Mouse (Mus musculus): ENCODE data around the gene Gm9195. TPM values are rescaled to one million over a fixed set of nuclear protein-coding genes. Genes with fewer than 3 reads are reported as not detected.

Gene Gm9195
- polyA plus RNA-seq, 1 experiment from 2014 or later: not detected

GRCm38 (mm10) chr14:72458930-72459329, 32.7 kb downstream of the Gm9195 start:
- H3K9me3 ChIP-seq (ENCODE audit: control insufficient read depth, low read length): no peaks in the 10 kb centered on the region
- no peaks in the 10 kb centered on the region for H3K36me3 ChIP-seq (replicated peaks; ENCODE audit: control insufficient read depth, insufficient read depth)
- no peak overlapping the region for H3K4me3 ChIP-seq (replicated peaks; ENCODE audit: low read length)
- 96% methylated on average over 1 of the region's 1 CpGs for WGBS
- H3K27ac ChIP-seq: no peak overlapping the region
- ATAC-seq (ENCODE audit: low FRiP score) (no peak), DNase-seq (ENCODE audit: low spot score) (no peak)
- H3K4me1 ChIP-seq (replicated peaks; ENCODE audit: control insufficient read depth, insufficient read depth, low read length): no peaks in the 10 kb centered on the region
- H3K4me2 ChIP-seq (replicated peaks): no peak overlapping the region
- H3K27me3 ChIP-seq (ENCODE audit: control insufficient read depth, insufficient read depth, low read length): no peaks in the 10 kb centered on the region
- no peak overlapping the region for H3K9ac ChIP-seq

GRCm38 (mm10) chr14:72447141-72448091, 44.2 kb downstream of the Gm9195 start:
- Histone ChIP-seq H3K9ac (no peak overlapping the region), H3K4me3 (replicated peaks; ENCODE audit: low read length) (no peak overlapping the region), H3K27ac (no peak overlapping the region), H3K36me3 (replicated peaks; ENCODE audit: control insufficient read depth, insufficient read depth) (no peaks in the 10 kb centered on the region), H3K9me3 (ENCODE audit: control insufficient read depth, low read length) (no peaks in the 10 kb centered on the region), H3K4me2 (replicated peaks) (no peak overlapping the region), H3K27me3 (ENCODE audit: control insufficient read depth, insufficient read depth, low read length) (no peaks in the 10 kb centered on the region), H3K4me1 (replicated peaks; ENCODE audit: control insufficient read depth, insufficient read depth, low read length) (no peaks in the 10 kb centered on the region)
- ATAC-seq (ENCODE audit: low FRiP score): no peak
- DNase-seq (ENCODE audit: low spot score): peak; percentile 36
- WGBS: 69% methylated on average over 9 of the region's 9 CpGs

- 87% methylated on average over 11 of the region's 11 CpGs for WGBS
- no peak for ATAC-seq (ENCODE audit: low FRiP score)
- H3K9me3 ChIP-seq (ENCODE audit: control insufficient read depth, low read length): no peaks in the 10 kb centered on the region
- H3K4me2 ChIP-seq (replicated peaks): no peak overlapping the region
- no peak overlapping the region for H3K27ac ChIP-seq
- no peaks in the 10 kb centered on the region for H3K36me3 ChIP-seq (replicated peaks; ENCODE audit: control insufficient read depth, insufficient read depth)
- no peak overlapping the region for H3K9ac ChIP-seq
- DNase-seq (ENCODE audit: low spot score): no peak
- no peaks in the 10 kb centered on the region for H3K27me3 ChIP-seq (ENCODE audit: control insufficient read depth, insufficient read depth, low read length)
- no peak overlapping the region for H3K4me3 ChIP-seq (replicated peaks; ENCODE audit: low read length)
- H3K4me1 ChIP-seq (replicated peaks; ENCODE audit: control insufficient read depth, insufficient read depth, low read length): no peaks in the 10 kb centered on the region
Observed at GRCm38 (mm10) chr14:72442936-72443335, 48.7 kb downstream of the Gm9195 start.

- ATAC-seq (ENCODE audit: low FRiP score) (no peak), DNase-seq (ENCODE audit: low spot score) (no peak)
- WGBS: 90% methylated on average over 7 of the region's 7 CpGs
- Histone ChIP-seq H3K9me3 (ENCODE audit: control insufficient read depth, low read length) (no peaks in the 10 kb centered on the region), H3K27ac (no peak overlapping the region), H3K4me2 (replicated peaks) (no peak overlapping the region), H3K4me1 (replicated peaks; ENCODE audit: control insufficient read depth, insufficient read depth, low read length) (no peaks in the 10 kb centered on the region), H3K27me3 (ENCODE audit: control insufficient read depth, insufficient read depth, low read length) (no peaks in the 10 kb centered on the region), H3K4me3 (replicated peaks; ENCODE audit: low read length) (no peak overlapping the region), H3K36me3 (replicated peaks; ENCODE audit: control insufficient read depth, insufficient read depth) (no peaks in the 10 kb centered on the region), H3K9ac (no peak overlapping the region)
Observed at GRCm38 (mm10) chr14:72440929-72441328, 50.7 kb downstream of the Gm9195 start.

- H3K27ac ChIP-seq: no peak overlapping the region
- 88% methylated on average over 6 of the region's 6 CpGs for WGBS
- no peak overlapping the region for H3K9ac ChIP-seq
- H3K36me3 ChIP-seq (replicated peaks; ENCODE audit: control insufficient read depth, insufficient read depth): no peaks in the 10 kb centered on the region
- DNase-seq (ENCODE audit: low spot score) (no peak), ATAC-seq (ENCODE audit: low FRiP score) (no peak)
- no peaks in the 10 kb centered on the region for H3K4me1 ChIP-seq (replicated peaks; ENCODE audit: control insufficient read depth, insufficient read depth, low read length)
- H3K4me3 ChIP-seq (replicated peaks; ENCODE audit: low read length): no peak overlapping the region
- no peak overlapping the region for H3K4me2 ChIP-seq (replicated peaks)
- no peaks in the 10 kb centered on the region for H3K9me3 ChIP-seq (ENCODE audit: control insufficient read depth, low read length)
- no peaks in the 10 kb centered on the region for H3K27me3 ChIP-seq (ENCODE audit: control insufficient read depth, insufficient read depth, low read length)
Observed at GRCm38 (mm10) chr14:72440436-72440835, 51.2 kb downstream of the Gm9195 start.

- DNase-seq (ENCODE audit: low spot score) (no peak), ATAC-seq (ENCODE audit: low FRiP score) (no peak)
- Histone ChIP-seq H3K4me2 (replicated peaks) (no peak overlapping the region), H3K9me3 (ENCODE audit: control insufficient read depth, low read length) (no peaks in the 10 kb centered on the region), H3K27me3 (ENCODE audit: control insufficient read depth, insufficient read depth, low read length) (no peaks in the 10 kb centered on the region), H3K4me1 (replicated peaks; ENCODE audit: control insufficient read depth, insufficient read depth, low read length) (no peaks in the 10 kb centered on the region), H3K27ac (no peak overlapping the region), H3K4me3 (replicated peaks; ENCODE audit: low read length) (no peak overlapping the region), H3K9ac (no peak overlapping the region), H3K36me3 (replicated peaks; ENCODE audit: control insufficient read depth, insufficient read depth) (no peaks in the 10 kb centered on the region)
- 88% methylated on average over 1 of the region's 1 CpGs for WGBS
Observed at GRCm38 (mm10) chr14:72438976-72439375, 52.7 kb downstream of the Gm9195 start.

GRCm38 (mm10) chr14:72389696-72390095, 101.9 kb downstream of the Gm9195 start:
- DNase-seq (ENCODE audit: low spot score) (no peak), ATAC-seq (ENCODE audit: low FRiP score) (peak; percentile 53; the same call in 1 of the 2 replicates)
- Histone ChIP-seq H3K9ac (no peak overlapping the region), H3K27ac (no peak overlapping the region), H3K4me1 (replicated peaks; ENCODE audit: control insufficient read depth, insufficient read depth, low read length) (no peaks in the 10 kb centered on the region), H3K27me3 (ENCODE audit: control insufficient read depth, insufficient read depth, low read length) (no peaks in the 10 kb centered on the region), H3K4me3 (replicated peaks; ENCODE audit: low read length) (no peak overlapping the region), H3K4me2 (replicated peaks) (no peak overlapping the region), H3K9me3 (ENCODE audit: control insufficient read depth, low read length) (no peaks in the 10 kb centered on the region), H3K36me3 (replicated peaks; ENCODE audit: control insufficient read depth, insufficient read depth) (no peaks in the 10 kb centered on the region)
- 61% methylated on average over 1 of the region's 1 CpGs for WGBS

GRCm38 (mm10) chr14:72389288-72389687, 102.3 kb downstream of the Gm9195 start:
- ATAC-seq (ENCODE audit: low FRiP score) (no peak), DNase-seq (ENCODE audit: low spot score) (no peak)
- H3K27me3 ChIP-seq (ENCODE audit: control insufficient read depth, insufficient read depth, low read length): no peaks in the 10 kb centered on the region
- no peak overlapping the region for H3K9ac ChIP-seq
- no peak overlapping the region for H3K4me3 ChIP-seq (replicated peaks; ENCODE audit: low read length)
- 88% methylated on average over 4 of the region's 4 CpGs for WGBS
- no peaks in the 10 kb centered on the region for H3K4me1 ChIP-seq (replicated peaks; ENCODE audit: control insufficient read depth, insufficient read depth, low read length)
- no peaks in the 10 kb centered on the region for H3K9me3 ChIP-seq (ENCODE audit: control insufficient read depth, low read length)
- H3K36me3 ChIP-seq (replicated peaks; ENCODE audit: control insufficient read depth, insufficient read depth): no peaks in the 10 kb centered on the region
- no peak overlapping the region for H3K27ac ChIP-seq
- no peak overlapping the region for H3K4me2 ChIP-seq (replicated peaks)

GRCm38 (mm10) chr14:72377224-72377623, 114.4 kb downstream of the Gm9195 start:
- DNase-seq (ENCODE audit: low spot score): peak; percentile 56
- no peaks in the 10 kb centered on the region for H3K36me3 ChIP-seq (replicated peaks; ENCODE audit: control insufficient read depth, insufficient read depth)
- H3K27ac ChIP-seq: no peak overlapping the region
- H3K9me3 ChIP-seq (ENCODE audit: control insufficient read depth, low read length): no peaks in the 10 kb centered on the region
- no peak overlapping the region for H3K9ac ChIP-seq
- H3K4me3 ChIP-seq (replicated peaks; ENCODE audit: low read length): no peak overlapping the region
- H3K27me3 ChIP-seq (ENCODE audit: control insufficient read depth, insufficient read depth, low read length): no peaks in the 10 kb centered on the region
- no peaks in the 10 kb centered on the region for H3K4me1 ChIP-seq (replicated peaks; ENCODE audit: control insufficient read depth, insufficient read depth, low read length)
- ATAC-seq (ENCODE audit: low FRiP score): no peak
- no peak overlapping the region for H3K4me2 ChIP-seq (replicated peaks)
- 8% methylated on average over 2 of the region's 2 CpGs for WGBS

All from hindbrain, embryonic 14.5 days (tissue).